Mouse (Mus musculus): Measurements from ENCODE around the gene Gm21190.

DNA sequence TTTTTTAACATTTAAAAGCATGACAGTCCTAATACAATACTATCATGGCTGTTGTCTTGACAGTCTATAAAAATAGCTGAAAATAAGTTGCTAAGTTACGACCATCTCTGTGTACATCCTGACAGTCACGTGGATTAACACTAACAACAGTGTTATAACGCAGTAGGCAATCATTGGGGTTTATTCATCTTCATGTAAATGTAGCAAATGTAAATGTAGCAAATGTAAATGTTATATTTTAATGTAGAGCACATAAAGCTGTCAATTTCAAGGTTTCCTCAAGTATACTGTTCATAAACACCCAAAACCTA, 21.8 kb downstream of the Gm21190 start:
- no peak for TF ChIP-seq CTCF (IDR thresholded peaks at IDR 0.05)
- TF ChIP-seq EP300 (IDR thresholded peaks at IDR 0.05) = no peak
